Mouse (Mus musculus): ENCODE measurements around the gene 4930544G11Rik. TPM values are rescaled to one million over a fixed set of nuclear protein-coding genes. Genes with fewer than 3 reads are reported as not detected.
A peak's percentile ranks its signal among the peaks of the same experiment; 100 is the strongest.

4930544G11Rik gene
- polyA plus RNA-seq, 1 experiment from 2014 or later, result not detected

GRCm38 (mm10) chr6:65935566-65936281 is 16.7 kb upstream of the 4930544G11Rik start:
- no peak overlapping the region for H3K27ac ChIP-seq
- no peak overlapping the region for H3K4me3 ChIP-seq (replicated peaks; ENCODE audit: low read length)
- 92% methylated on average over 7 of the region's 7 CpGs for WGBS
- DNase-seq (ENCODE audit: low spot score) (no peak), ATAC-seq (ENCODE audit: low FRiP score) (no peak)
- H3K36me3 ChIP-seq (replicated peaks; ENCODE audit: control insufficient read depth, insufficient read depth), result no peaks in the 10 kb centered on the region
- no peaks in the 10 kb centered on the region for H3K9me3 ChIP-seq (ENCODE audit: control insufficient read depth, low read length)
- H3K27me3 ChIP-seq (ENCODE audit: control insufficient read depth, insufficient read depth, low read length), result no peaks in the 10 kb centered on the region
- no peaks in the 10 kb centered on the region for H3K4me1 ChIP-seq (replicated peaks; ENCODE audit: control insufficient read depth, insufficient read depth, low read length)
- H3K4me2 ChIP-seq (replicated peaks), result no peak overlapping the region
- H3K9ac ChIP-seq, result no peak overlapping the region

GRCm38 (mm10) chr6:65950492-65950891 is 1.9 kb upstream of the 4930544G11Rik start:
- Histone ChIP-seq H3K36me3 (replicated peaks; ENCODE audit: control insufficient read depth, insufficient read depth) (no peaks in the 10 kb centered on the region), H3K9me3 (ENCODE audit: control insufficient read depth, low read length) (peaks cover 9% of the 10 kb centered on the region; the same call in 1 of the 2 replicates), H3K9ac (no peak overlapping the region), H3K4me2 (replicated peaks) (no peak overlapping the region), H3K27me3 (ENCODE audit: control insufficient read depth, insufficient read depth, low read length) (no peaks in the 10 kb centered on the region), H3K4me1 (replicated peaks; ENCODE audit: control insufficient read depth, insufficient read depth, low read length) (no peaks in the 10 kb centered on the region), H3K27ac (no peak overlapping the region), H3K4me3 (replicated peaks; ENCODE audit: low read length) (no peak overlapping the region)
- 68% methylated on average over 6 of the region's 6 CpGs for WGBS
- peak; percentile 31; the same call in 1 of the 2 replicates for ATAC-seq (ENCODE audit: low FRiP score)
- DNase-seq (ENCODE audit: low spot score), result no peak

- WGBS, result 56% methylated on average over 6 of the region's 6 CpGs
- H3K4me3 ChIP-seq (replicated peaks; ENCODE audit: low read length), result no peak overlapping the region
These were observed 17.1 kb downstream of the 4930544G11Rik start for GRCm38 (mm10) chr6:65969386-65970111.

GRCm38 (mm10) chr6:65970410-65970809 is 18.0 kb downstream of the 4930544G11Rik start:
- WGBS, result 73% methylated on average over 9 of the region's 9 CpGs
- Histone ChIP-seq H3K27ac (0 out of 2 replicates have a peak overlapping the region, but pooled peaks have one; percentile 14), H3K4me2 (replicated peaks) (0 out of 2 replicates have a peak overlapping the region, but pooled peaks have one; percentile 0), H3K9ac (no peak overlapping the region), H3K36me3 (replicated peaks; ENCODE audit: control insufficient read depth, insufficient read depth) (no peaks in the 10 kb centered on the region), H3K27me3 (ENCODE audit: control insufficient read depth, insufficient read depth, low read length) (no peaks in the 10 kb centered on the region), H3K4me1 (replicated peaks; ENCODE audit: control insufficient read depth, insufficient read depth, low read length) (peaks cover 9% of the 10 kb centered on the region; the same call in 1 of the 2 replicates), H3K9me3 (ENCODE audit: control insufficient read depth, low read length) (0 out of 2 replicates have a peak, but pooled peaks cover under 1% of the 10 kb centered on the region), H3K4me3 (replicated peaks; ENCODE audit: low read length) (no peak overlapping the region)
- DNase-seq (ENCODE audit: low spot score), result peak; percentile 30
- ATAC-seq (ENCODE audit: low FRiP score), result peak; percentile 81; the same call in 1 of the 2 replicates

More at GRCm38 (mm10) chr6:65969386-65970111, 17.1 kb downstream of the 4930544G11Rik start:
- ATAC-seq (ENCODE audit: low FRiP score), result peak; percentile 85
- Histone ChIP-seq H3K9ac (no peak overlapping the region), H3K27me3 (ENCODE audit: control insufficient read depth, insufficient read depth, low read length) (no peaks in the 10 kb centered on the region), H3K4me2 (replicated peaks) (no peak overlapping the region), H3K4me1 (replicated peaks; ENCODE audit: control insufficient read depth, insufficient read depth, low read length) (peaks cover 9% of the 10 kb centered on the region; the same call in 1 of the 2 replicates), H3K36me3 (replicated peaks; ENCODE audit: control insufficient read depth, insufficient read depth) (no peaks in the 10 kb centered on the region), H3K27ac (no peak overlapping the region), H3K9me3 (ENCODE audit: control insufficient read depth, low read length) (no peaks in the 10 kb centered on the region)
- peak; percentile 32 for DNase-seq (ENCODE audit: low spot score)

- WGBS, result 89% methylated on average over 3 of the region's 3 CpGs
- no peak overlapping the region for H3K4me3 ChIP-seq (replicated peaks; ENCODE audit: low read length)
- DNase-seq (ENCODE audit: low spot score), result no peak
- no peak overlapping the region for H3K27ac ChIP-seq
- H3K36me3 ChIP-seq (replicated peaks; ENCODE audit: control insufficient read depth, insufficient read depth), result no peaks in the 10 kb centered on the region
- no peak for ATAC-seq (ENCODE audit: low FRiP score)
- no peaks in the 10 kb centered on the region for H3K4me1 ChIP-seq (replicated peaks; ENCODE audit: control insufficient read depth, insufficient read depth, low read length)
- H3K9ac ChIP-seq, result no peak overlapping the region
- no peaks in the 10 kb centered on the region for H3K27me3 ChIP-seq (ENCODE audit: control insufficient read depth, insufficient read depth, low read length)
- no peak overlapping the region for H3K4me2 ChIP-seq (replicated peaks)
- no peaks in the 10 kb centered on the region for H3K9me3 ChIP-seq (ENCODE audit: control insufficient read depth, low read length)
These were observed 39.7 kb downstream of the 4930544G11Rik start for GRCm38 (mm10) chr6:65992081-65992480.

- Histone ChIP-seq H3K4me3 (replicated peaks; ENCODE audit: low read length) (no peak overlapping the region), H3K9ac (no peak overlapping the region), H3K36me3 (replicated peaks; ENCODE audit: control insufficient read depth, insufficient read depth) (no peaks in the 10 kb centered on the region), H3K9me3 (ENCODE audit: control insufficient read depth, low read length) (peaks cover 5% of the 10 kb centered on the region; the same call in 1 of the 2 replicates), H3K4me2 (replicated peaks) (no peak overlapping the region), H3K27me3 (ENCODE audit: control insufficient read depth, insufficient read depth, low read length) (no peaks in the 10 kb centered on the region), H3K27ac (no peak overlapping the region), H3K4me1 (replicated peaks; ENCODE audit: control insufficient read depth, insufficient read depth, low read length) (no peaks in the 10 kb centered on the region)
- DNase-seq (ENCODE audit: low spot score), result no peak
- ATAC-seq (ENCODE audit: low FRiP score), result no peak
These were observed 45.9 kb downstream of the 4930544G11Rik start for GRCm38 (mm10) chr6:65998343-65998742.

Other genes starting within 250 kb of the 4930544G11Rik start
- 5.7 and 5.8 TPM in 2 replicates for gene Prdm5, start 173.6 kb upstream of the 4930544G11Rik start, polyA plus RNA-seq (2014; fragmentation: Nextera tagmentation; extraction: Ambion mirVana)

Data from hindbrain, embryonic 14.5 days (tissue).